Mouse (Mus musculus) cerebellum, postnatal 14 days (tissue): ENCODE measurements at regions not wholly inside any gene's neighbourhood (a gene's known extent, or its start where the extent isn't known, plus 50 kb on each side); places are given as distances from the start of the nearest gene placed in this dataset.

ENCODE experiments used
- DNase-seq, 2 experiments: peaks; one replicate each; pipeline ENCODE4 v3.0.0; 2021; ENCODE audit warnings: mixed read lengths in 2 of 2

- DNase-seq = no peak
These were observed 53.6 kb upstream of the Gata5 start for GRCm38 (mm10) chr2:180388122-180388521.

- no peak for DNase-seq
These were observed 52.8 kb upstream of the Gata5 start for GRCm38 (mm10) chr2:180387305-180387704.

GRCm38 (mm10) chr2:180385967-180386688 is 51.6 kb upstream of the Gata5 start:
- peak in 1 of 2 experiments; percentile 15 for DNase-seq

- DNase-seq = peak in 1 of 2 experiments; percentile 13
These were observed 50.9 kb upstream of the Gata5 start for GRCm38 (mm10) chr2:180385231-180385895.
